ENCODE assay signal across 9 mouse cellular contexts in the genomic region with DNA sequence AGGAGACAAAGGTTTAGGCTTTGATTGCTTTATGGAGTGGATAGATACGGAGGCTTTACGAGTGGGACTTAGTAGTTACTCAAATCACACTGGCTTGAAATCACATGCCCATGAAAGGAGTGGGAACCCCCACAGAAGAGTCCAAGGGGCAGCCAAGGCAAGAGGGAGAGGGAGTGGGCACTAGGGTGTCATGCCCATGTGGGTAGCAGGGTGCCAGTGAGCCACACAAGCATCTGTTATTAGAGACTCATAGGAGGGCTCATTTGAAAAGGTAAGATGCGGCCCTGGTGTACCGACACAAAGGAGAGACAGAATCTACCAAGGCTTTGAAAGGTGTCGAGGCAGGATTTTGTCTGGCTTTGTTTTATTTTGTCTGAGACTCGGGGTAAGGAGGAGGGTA.
DNase-seq lines count a peak whose midpoint lies in the region; ATAC-seq and TF ChIP-seq lines count a peak whose summit lies in the region.
"Had no signal": no experiment of that assay in that cellular context is flagged by ENCODE, and none has a peak within 500 bp of the region (broad histone marks: within the 10 kb centered on the region; RNA-seq: fewer than 3 reads in every experiment).

No protein-coding gene starts in this region.

- H3K27ac ChIP-seq in heart, postnatal 0 days (ENCODE audit: low read depth) = no peak overlapping the region
- H3K27ac ChIP-seq in heart, embryonic 11.5 days (ENCODE audit: low read depth, low read length) = no peak overlapping the region
- H3K27ac ChIP-seq in embryonic facial prominence, embryonic 13.5 days = 0 out of 2 replicates have a peak overlapping the region, but pooled peaks have one; percentile 9
- 0 out of 2 replicates have a peak overlapping the region, but pooled peaks have one; percentile 30 for H3K27ac ChIP-seq in hindbrain, embryonic 11.5 days (ENCODE audit: low read depth, low read length)
- H3K27ac ChIP-seq in midbrain, embryonic 14.5 days (replicated peaks; ENCODE audit: low read depth, low read length) = no peak overlapping the region

- ATAC-seq in heart, postnatal 0 days (ENCODE audit: insufficient read depth, low read depth) = no peak
- no peak for ATAC-seq in heart, embryonic 11.5 days (replicated peaks; ENCODE audit: insufficient number of reproducible peaks, low FRiP score, low TSS enrichment)
- no peak for ATAC-seq in embryonic facial prominence, embryonic 13.5 days (ENCODE audit: insufficient number of reproducible peaks, insufficient read depth, low FRiP score, low TSS enrichment, low read depth)
- ATAC-seq in hindbrain, embryonic 11.5 days (ENCODE audit: low FRiP score) = no peak
- no peak for ATAC-seq in midbrain, embryonic 14.5 days (ENCODE audit: low FRiP score, low TSS enrichment)
- no peak for ATAC-seq in inflammation-experienced regulatory T-cells, adult 6 months

- peak overlapping the region; percentile 81 for H3K4me2 ChIP-seq in heart, postnatal 0 days (ENCODE audit: low read depth, low read length)
- H3K4me2 ChIP-seq in heart, embryonic 11.5 days = no peak overlapping the region
- H3K4me2 ChIP-seq in embryonic facial prominence, embryonic 13.5 days = peak overlapping the region; percentile 82
- H3K4me2 ChIP-seq in hindbrain, embryonic 11.5 days (replicated peaks; ENCODE audit: low read depth, low read length) = no peak overlapping the region
- H3K4me2 ChIP-seq in midbrain, embryonic 14.5 days (ENCODE audit: low read length) = peak overlapping the region; percentile 21

- DNase-seq in heart, postnatal 0 days (ENCODE audit: low spot score) = no peak
- DNase-seq in hindbrain, embryonic 11.5 days (ENCODE audit: low spot score) = no peak
- no peak for DNase-seq in midbrain, embryonic 14.5 days
- DNase-seq in right cerebral cortex, adult 2 months (ENCODE audit: low spot score in 2 of 2) = no peak
- DNase-seq in gastrocnemius, adult 18-20 months (ENCODE audit: low spot score) = no peak
- DNase-seq: cerebellum, adult 9-10 months had no signal

- TF ChIP-seq EP300 in heart, postnatal 0 days (IDR thresholded peaks at IDR 0.05; ENCODE audit: low read depth) = no peak

- H3K9ac ChIP-seq in heart, postnatal 0 days (replicated peaks; ENCODE audit: low read depth, low read length) = no peak overlapping the region
- H3K9ac ChIP-seq in heart, embryonic 11.5 days (ENCODE audit: low read depth, low read length) = no peak overlapping the region
- no peak overlapping the region for H3K9ac ChIP-seq in embryonic facial prominence, embryonic 13.5 days
- no peak overlapping the region for H3K9ac ChIP-seq in hindbrain, embryonic 11.5 days (ENCODE audit: low read depth, low read length)
- no peak overlapping the region for H3K9ac ChIP-seq in midbrain, embryonic 14.5 days (replicated peaks; ENCODE audit: low read length)

- peaks cover 38% of the 10 kb centered on the region for H3K4me1 ChIP-seq in heart, postnatal 0 days (ENCODE audit: control insufficient read depth, insufficient read depth)
- H3K4me1 ChIP-seq in heart, embryonic 11.5 days (ENCODE audit: control insufficient read depth, insufficient read depth, low read length) = peaks cover 12% of the 10 kb centered on the region; the same call in 1 of the 2 replicates
- peaks cover 61% of the 10 kb centered on the region for H3K4me1 ChIP-seq in embryonic facial prominence, embryonic 13.5 days
- no peaks in the 10 kb centered on the region; the same call in 1 of the 2 replicates for H3K4me1 ChIP-seq in hindbrain, embryonic 11.5 days (replicated peaks; ENCODE audit: control insufficient read depth, insufficient read depth, low read length)
- H3K4me1 ChIP-seq in midbrain, embryonic 14.5 days (ENCODE audit: control insufficient read depth, insufficient read depth, low read length) = peaks cover 23% of the 10 kb centered on the region

- 0 out of 2 replicates have a peak, but pooled peaks cover 4% of the 10 kb centered on the region for H3K36me3 ChIP-seq in heart, postnatal 0 days (replicated peaks; ENCODE audit: control insufficient read depth, insufficient read depth, low read length)
- H3K36me3 ChIP-seq in heart, embryonic 11.5 days (ENCODE audit: control insufficient read depth, insufficient read depth, low read length) = no peaks in the 10 kb centered on the region
- no peaks in the 10 kb centered on the region for H3K36me3 ChIP-seq in embryonic facial prominence, embryonic 13.5 days
- no peaks in the 10 kb centered on the region for H3K36me3 ChIP-seq in hindbrain, embryonic 11.5 days (ENCODE audit: control insufficient read depth, insufficient read depth, low read length)
- H3K36me3 ChIP-seq in midbrain, embryonic 14.5 days (ENCODE audit: control insufficient read depth, insufficient read depth, low read length) = no peaks in the 10 kb centered on the region

- H3K4me3 ChIP-seq in heart, postnatal 0 days (ENCODE audit: low read depth, low read length) = 0 out of 2 replicates have a peak overlapping the region, but pooled peaks have one; percentile 5
- no peak overlapping the region for H3K4me3 ChIP-seq in heart, embryonic 11.5 days (ENCODE audit: low read depth, low read length)
- H3K4me3 ChIP-seq in embryonic facial prominence, embryonic 13.5 days = no peak overlapping the region
- no peak overlapping the region for H3K4me3 ChIP-seq in hindbrain, embryonic 11.5 days (ENCODE audit: low read depth, low read length)
- no peak overlapping the region for H3K4me3 ChIP-seq in midbrain, embryonic 14.5 days (replicated peaks; ENCODE audit: low read depth, low read length)

- TF ChIP-seq CTCF in heart, postnatal 0 days (IDR thresholded peaks at IDR 0.05; ENCODE audit: low read depth) = no peak

- H3K9me3 ChIP-seq in heart, postnatal 0 days (replicated peaks; ENCODE audit: control insufficient read depth, low read length) = no peaks in the 10 kb centered on the region
- no peaks in the 10 kb centered on the region for H3K9me3 ChIP-seq in heart, embryonic 11.5 days (replicated peaks; ENCODE audit: control insufficient read depth, low read length)
- H3K9me3 ChIP-seq in embryonic facial prominence, embryonic 13.5 days = no peaks in the 10 kb centered on the region
- H3K9me3 ChIP-seq in hindbrain, embryonic 11.5 days (ENCODE audit: control insufficient read depth, low read length) = no peaks in the 10 kb centered on the region
- H3K9me3 ChIP-seq in midbrain, embryonic 14.5 days (ENCODE audit: control insufficient read depth, low read length) = no peaks in the 10 kb centered on the region

- H3K27me3 ChIP-seq in heart, postnatal 0 days (ENCODE audit: control insufficient read depth, insufficient read depth, low read length) = no peaks in the 10 kb centered on the region
- H3K27me3 ChIP-seq in heart, embryonic 11.5 days (ENCODE audit: control insufficient read depth, insufficient read depth, low read length) = 0 out of 2 replicates have a peak, but pooled peaks cover 3% of the 10 kb centered on the region
- peaks cover 3% of the 10 kb centered on the region; the same call in 1 of the 2 replicates for H3K27me3 ChIP-seq in embryonic facial prominence, embryonic 13.5 days
- H3K27me3 ChIP-seq in hindbrain, embryonic 11.5 days (ENCODE audit: control insufficient read depth, insufficient read depth, low read length) = no peaks in the 10 kb centered on the region
- no peaks in the 10 kb centered on the region; the same call in 1 of the 2 replicates for H3K27me3 ChIP-seq in midbrain, embryonic 14.5 days (ENCODE audit: control insufficient read depth, insufficient read depth, low read length)

- WGBS in heart, postnatal 0 days = 78% methylated on average over 6 of the region's 6 CpGs
- 72% methylated on average over 6 of the region's 6 CpGs for WGBS in heart, embryonic 11.5 days (ENCODE audit: insufficient replicate concordance)
- 62% methylated on average over 6 of the region's 6 CpGs for WGBS in embryonic facial prominence, embryonic 13.5 days
- WGBS in hindbrain, embryonic 11.5 days = 64% methylated on average over 6 of the region's 6 CpGs
- 37% methylated on average over 6 of the region's 6 CpGs for WGBS in midbrain, embryonic 14.5 days

Comparison
In these comparisons a context has a peak if more than half of its experiments do, and no peak if none do; other contexts are left out.
1. H3K4me2 ChIP-seq: peak in heart, postnatal 0 days (single experiment), embryonic facial prominence, embryonic 13.5 days (single experiment) and midbrain, embryonic 14.5 days (single experiment); none in heart, embryonic 11.5 days (single experiment) and hindbrain, embryonic 11.5 days (single experiment).
2. H3K27ac ChIP-seq: peak in embryonic facial prominence, embryonic 13.5 days (single experiment) and hindbrain, embryonic 11.5 days (single experiment); none in heart, postnatal 0 days (single experiment), heart, embryonic 11.5 days (single experiment) and midbrain, embryonic 14.5 days (single experiment).